Mouse (Mus musculus) testis, adult 10 weeks (tissue): ENCODE measurements around the gene Rpl11. TPM values are rescaled to one million over a fixed set of nuclear protein-coding genes. Genes with fewer than 3 reads are reported as not detected.

Experiments
- polyA plus RNA-seq: library from polyadenylated mRNA; stranded (reverse); fragments of 350-450 nt; fragmentation: Illumina TruSeq; extraction: RNeasy Lipid Tissue Mini Kit (QIAGEN cat#74804); gene quantifications from one replicate; pipeline ENCODE4 v1.2.3, GENCODE M21; 2014; ENCODE audit warnings: low read depth, low replicate concordance

The Rpl11 gene
- polyA plus RNA-seq = 175 TPM

DNA sequence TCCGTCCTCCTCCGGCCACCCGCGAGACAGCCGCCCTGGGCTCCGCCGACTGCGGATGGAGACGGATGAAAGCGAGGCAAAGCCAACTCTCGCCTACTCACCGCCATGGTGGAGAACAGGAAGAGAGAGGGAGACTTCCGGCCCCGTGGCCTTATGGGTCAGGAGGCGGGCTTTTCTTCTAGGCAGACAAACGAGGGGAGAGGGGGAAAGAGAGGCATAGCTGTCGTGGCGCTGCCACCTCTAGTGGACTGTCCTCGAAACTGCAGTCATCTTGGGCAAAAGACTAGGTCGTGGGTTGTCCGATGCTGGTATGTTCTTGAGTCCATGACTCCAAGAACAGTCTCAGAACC lies at the start of gene Rpl11:
Rpl11 (minus strand) TSS at position 182 of the 350 bp plus-strand sequence.

DNA sequence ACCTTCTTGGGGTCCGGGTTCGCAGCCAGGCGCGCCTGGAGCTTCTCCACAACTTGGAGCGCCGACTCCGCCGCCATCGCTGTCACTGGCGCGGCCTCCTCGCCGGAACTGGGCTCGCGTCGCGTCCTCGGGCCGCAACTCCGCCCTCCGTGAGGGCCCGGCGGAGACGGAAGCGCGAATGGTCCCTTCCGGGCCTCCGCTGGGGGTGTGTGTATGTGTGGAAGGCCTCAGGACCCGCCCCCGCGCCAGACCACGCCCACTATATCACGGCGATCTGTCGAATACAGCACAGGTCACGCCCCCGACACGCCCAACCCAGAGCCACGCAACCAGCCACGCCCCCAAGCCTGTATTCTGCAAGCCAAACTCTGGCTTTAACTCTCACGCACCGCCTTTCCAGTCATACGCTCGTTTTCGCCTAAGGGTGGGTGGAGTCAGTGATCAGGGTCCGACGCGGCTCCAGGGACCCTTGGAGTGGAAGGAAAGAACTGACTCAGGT lies 31.6 kb downstream of the Rpl11 start, which contains the start of gene Eloa:
Eloa (minus strand) TSS at position 215 of the 499 bp plus-strand sequence.

DNA sequence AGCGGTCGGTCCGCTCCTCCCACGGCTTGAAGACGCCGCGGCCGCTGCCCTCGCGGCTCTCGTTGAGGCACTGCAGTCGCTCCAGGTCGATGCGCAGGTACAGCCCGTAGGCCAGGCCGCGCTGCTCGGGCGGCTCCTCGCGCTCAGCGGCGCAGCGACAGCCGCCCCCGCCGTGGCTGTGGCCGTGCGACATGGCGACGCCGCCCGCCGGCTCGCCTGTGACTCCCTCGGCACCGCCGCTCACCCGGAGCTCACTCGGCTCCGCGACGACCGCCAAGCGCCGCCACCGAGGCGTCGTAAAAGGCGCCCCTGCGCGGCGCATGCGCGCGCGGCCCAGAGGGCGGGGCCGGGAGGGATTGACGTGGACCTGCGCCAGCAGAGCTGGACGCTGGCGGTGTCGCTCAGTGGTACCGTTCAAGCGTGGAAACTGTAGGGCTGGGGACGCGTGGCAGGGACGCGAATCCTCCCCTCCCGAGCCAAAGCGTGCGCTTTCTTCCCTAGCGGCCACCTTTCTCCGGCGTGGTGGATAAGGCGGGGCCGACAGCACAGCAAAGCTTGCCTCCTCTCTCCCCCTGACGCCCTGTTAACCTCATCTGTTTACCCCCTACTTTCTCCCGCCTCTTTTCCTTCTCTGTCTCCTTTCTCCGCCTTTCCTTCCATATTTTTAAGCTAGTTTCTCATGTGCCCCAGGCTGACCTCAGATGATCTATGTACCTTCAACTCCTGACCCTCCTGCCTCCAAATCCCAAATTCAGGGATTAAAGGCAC lies 66.1 kb downstream of the Rpl11 start, which contains the start of gene Pithd1:
Pithd1 (minus strand) TSS at position 322 of the 768 bp plus-strand sequence.

Other genes starting within 250 kb of the Rpl11 start
- gene Srsf10, start 197.7 kb downstream of the Rpl11 start, polyA plus RNA-seq = 290 TPM
- gene Pnrc2, start 179.6 kb downstream of the Rpl11 start, polyA plus RNA-seq = 69.3 TPM
- gene Cnr2, start 158.0 kb downstream of the Rpl11 start, polyA plus RNA-seq = 0.22 TPM
- 30.9 TPM for gene Fuca1, start 132.7 kb downstream of the Rpl11 start, polyA plus RNA-seq
- gene Hmgcl, start 107.0 kb downstream of the Rpl11 start, polyA plus RNA-seq = 1.6 TPM
- not detected for gene Gale, start 89.7 kb downstream of the Rpl11 start, polyA plus RNA-seq
- gene Lypla2, start 80.8 kb downstream of the Rpl11 start, polyA plus RNA-seq = 0.25 TPM
- gene Pithd1, start 66.2 kb downstream of the Rpl11 start, polyA plus RNA-seq = 63.0 TPM
- gene Eloa, start 31.7 kb downstream of the Rpl11 start, polyA plus RNA-seq = 23.1 TPM
- not detected for gene Id3, start 90.1 kb upstream of the Rpl11 start, polyA plus RNA-seq
- 0.27 TPM for gene E2f2, start 119.0 kb upstream of the Rpl11 start, polyA plus RNA-seq
- gene Asap3, start 152.9 kb upstream of the Rpl11 start, polyA plus RNA-seq = 0.35 TPM
- 0.67 TPM for gene Tcea3, start 194.3 kb upstream of the Rpl11 start, polyA plus RNA-seq
- 3.5 TPM for gene Zfp46, start 231.3 kb upstream of the Rpl11 start, polyA plus RNA-seq